Mouse (Mus musculus): ENCODE data around the gene Stard8.
"Not testable (repeated sequence)": the region's sequence is repeated elsewhere in the genome, so short reads cannot be mapped to it uniquely, and the experiment has no call there.

The Stard8 gene

DNA sequence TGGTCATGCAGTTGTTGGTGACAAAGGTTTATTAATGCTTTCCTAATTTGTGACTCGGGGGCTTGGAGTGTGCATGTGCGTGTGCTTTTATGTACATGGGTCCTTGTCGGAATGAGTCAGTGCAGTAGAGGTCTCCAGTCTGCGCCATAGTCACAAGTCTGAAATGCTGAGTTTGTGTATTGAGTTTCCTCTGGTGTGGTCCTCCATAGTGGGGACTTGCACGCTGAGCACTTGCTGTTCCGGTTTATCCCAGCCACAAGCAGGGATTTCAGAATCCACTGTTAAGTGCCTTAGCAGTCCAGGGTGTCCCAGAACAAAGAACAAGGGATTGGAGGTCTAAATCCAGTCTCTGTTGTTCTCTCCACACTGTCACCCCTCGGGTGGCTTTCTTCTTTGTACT, 42.3 kb downstream of the Stard8 start:
- in situ Hi-C loops (cut with MboI; ENCODE audit: unreplicated experiment in 2 of 2): no loop called here

DNA sequence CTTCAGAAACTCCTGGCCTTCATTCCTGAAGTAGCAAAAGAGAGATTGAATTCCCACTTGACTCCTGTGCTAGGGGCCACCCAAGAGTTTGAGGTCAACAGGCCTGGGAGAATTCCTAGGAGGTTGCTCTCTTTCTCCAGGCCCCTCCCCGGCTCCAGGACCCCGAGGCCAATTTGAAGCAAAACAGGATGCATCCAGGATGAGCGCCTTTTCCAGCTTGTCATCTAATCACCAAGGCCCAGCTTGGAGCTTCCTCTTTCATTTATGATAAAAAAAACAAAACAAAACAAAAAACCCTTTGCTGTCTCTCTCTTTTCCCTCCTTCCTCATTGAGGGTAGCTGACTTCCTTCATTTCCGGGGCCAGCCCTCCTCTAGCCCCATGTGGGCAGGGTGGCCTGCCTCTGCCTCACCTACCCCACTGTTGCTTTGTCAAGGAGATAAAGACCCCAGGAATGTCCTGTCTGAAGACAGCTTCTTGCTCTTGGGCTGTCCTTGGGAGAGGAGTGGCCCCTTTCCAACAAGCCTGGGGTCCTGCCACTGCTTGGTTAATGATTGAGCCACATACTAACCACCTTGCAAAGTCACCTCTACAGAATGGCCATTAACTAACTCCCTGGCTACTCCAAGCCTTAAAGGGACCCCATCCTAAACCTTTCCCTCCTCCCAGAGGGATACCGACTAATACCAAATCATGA, 43.5 kb downstream of the Stard8 start:
- in situ Hi-C loops (cut with MboI; ENCODE audit: unreplicated experiment in 2 of 2): no loop called here

DNA sequence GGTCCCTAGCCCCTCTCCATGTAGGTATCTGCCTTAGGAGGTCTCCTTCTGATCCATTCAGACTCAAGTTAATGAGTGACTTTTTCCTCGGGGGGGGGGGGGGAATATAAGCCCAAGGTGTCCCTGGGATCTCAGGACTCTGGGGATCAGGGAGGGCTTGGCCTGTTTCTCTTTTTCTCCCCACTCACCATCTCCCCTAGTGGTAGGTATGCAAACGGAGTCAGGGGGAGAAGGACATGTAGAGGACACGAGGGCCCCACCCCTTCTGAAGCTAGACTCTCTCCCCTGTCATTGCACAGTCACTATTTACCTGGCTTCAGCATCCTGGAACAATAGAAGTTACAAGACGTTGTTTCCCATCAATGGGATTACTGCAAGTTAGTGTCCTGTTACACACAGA, 45.1 kb downstream of the Stard8 start:
- in situ Hi-C loops (cut with MboI; ENCODE audit: unreplicated experiment in 2 of 2): no loop called here

DNA sequence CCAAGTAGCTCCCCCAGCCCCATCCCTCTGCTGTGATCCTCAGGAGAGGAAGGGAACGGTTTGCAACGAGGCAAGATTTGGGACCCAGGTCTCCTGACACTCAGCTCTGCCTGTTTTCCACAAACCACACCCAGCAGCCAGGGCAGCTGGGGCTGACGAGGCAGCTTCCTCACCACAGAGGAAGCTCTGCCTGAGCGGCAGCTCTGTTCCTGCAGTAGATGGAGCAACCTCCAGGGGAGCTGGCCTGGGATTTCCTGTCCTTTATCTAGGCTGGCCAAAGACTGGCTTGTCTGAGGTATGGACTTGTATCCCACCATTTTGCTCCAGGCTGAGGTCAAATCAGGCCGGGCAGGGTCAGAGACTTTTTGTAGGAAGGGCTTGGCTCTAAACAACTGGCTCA, 46.2 kb downstream of the Stard8 start:
- in situ Hi-C loops (cut with MboI; ENCODE audit: unreplicated experiment in 2 of 2): no loop called here

DNA sequence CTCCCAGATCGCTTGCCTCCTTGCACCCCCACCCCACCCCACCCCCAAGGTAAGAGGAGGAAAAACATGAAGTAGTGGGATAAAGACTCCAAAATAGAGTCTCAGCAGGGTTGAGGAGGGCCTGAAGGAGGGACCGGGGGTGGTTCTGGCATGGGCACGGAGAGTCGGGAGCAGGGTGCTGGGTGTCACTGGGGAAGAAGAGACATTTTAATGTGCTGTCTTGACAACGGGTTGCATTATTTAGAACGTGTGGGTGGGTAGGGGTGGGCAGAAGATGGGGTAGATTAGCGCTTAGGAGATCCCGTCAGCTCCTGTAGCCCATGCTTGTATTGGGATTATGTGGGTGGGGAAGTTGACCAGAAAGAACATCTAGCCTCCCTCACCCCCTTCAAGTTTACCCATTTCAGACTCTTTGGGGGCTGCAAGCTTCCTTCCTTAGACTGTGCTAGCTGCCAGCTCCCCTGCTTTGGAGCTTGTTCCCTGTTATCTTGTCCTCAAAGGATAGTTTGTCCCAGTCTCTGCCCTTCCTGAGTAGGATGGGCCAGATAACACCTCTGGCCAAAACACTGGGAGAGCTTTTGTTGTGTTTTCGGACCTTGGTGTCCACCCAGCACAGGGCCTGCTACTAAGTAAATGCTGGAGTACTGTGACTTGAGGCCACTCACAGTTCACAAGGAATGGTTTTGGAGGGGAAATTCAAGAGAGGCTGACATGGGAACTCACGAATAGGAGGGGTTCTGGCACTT, 47.9 kb downstream of the Stard8 start:
- in situ Hi-C loops (cut with MboI; ENCODE audit: unreplicated experiment in 2 of 2): no loop called here

DNA sequence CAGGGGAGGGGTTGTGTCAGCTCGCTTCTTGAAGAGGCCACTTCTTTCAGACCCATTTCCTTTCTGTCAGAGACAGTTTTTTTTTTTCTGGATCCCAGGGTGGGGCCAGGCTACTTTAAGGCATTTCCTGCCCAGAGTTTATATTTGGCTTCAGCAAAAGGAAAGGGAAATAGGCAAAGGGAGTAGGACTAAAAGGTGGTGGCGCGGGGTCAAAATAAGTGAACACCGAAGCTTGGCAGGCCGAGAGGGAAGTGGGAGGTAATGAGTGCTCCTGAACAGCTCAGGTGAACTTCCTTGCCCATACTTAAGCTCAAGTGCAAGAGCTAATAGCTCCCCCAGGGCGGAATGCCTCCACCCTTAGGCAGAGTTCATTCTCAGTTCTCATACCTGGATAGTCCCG, 49.2 kb downstream of the Stard8 start:
- in situ Hi-C loops (cut with MboI; ENCODE audit: unreplicated experiment in 2 of 2): no loop called here

DNA sequence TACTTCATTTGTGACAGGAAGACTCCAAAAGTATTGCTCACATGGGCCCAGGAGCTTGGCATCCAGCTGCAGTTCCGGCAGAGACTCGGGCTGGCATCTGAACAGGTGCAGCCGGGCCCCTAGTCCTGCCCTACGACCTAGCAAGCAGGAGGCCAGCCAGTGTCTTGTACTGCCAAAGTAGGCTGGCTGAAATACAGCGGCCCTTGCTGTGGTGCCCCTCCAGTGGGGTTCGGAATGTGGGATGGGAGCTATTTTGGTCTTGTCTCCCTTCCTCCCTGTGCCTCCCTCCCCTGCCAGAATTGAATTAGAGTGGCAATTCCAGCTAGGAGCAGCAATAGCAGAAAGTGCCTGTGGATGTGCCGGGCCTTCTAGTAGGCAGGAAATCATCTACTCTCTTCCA, 51.5 kb downstream of the Stard8 start:
- in situ Hi-C loops (cut with MboI; ENCODE audit: unreplicated experiment in 2 of 2): no loop called here

DNA sequence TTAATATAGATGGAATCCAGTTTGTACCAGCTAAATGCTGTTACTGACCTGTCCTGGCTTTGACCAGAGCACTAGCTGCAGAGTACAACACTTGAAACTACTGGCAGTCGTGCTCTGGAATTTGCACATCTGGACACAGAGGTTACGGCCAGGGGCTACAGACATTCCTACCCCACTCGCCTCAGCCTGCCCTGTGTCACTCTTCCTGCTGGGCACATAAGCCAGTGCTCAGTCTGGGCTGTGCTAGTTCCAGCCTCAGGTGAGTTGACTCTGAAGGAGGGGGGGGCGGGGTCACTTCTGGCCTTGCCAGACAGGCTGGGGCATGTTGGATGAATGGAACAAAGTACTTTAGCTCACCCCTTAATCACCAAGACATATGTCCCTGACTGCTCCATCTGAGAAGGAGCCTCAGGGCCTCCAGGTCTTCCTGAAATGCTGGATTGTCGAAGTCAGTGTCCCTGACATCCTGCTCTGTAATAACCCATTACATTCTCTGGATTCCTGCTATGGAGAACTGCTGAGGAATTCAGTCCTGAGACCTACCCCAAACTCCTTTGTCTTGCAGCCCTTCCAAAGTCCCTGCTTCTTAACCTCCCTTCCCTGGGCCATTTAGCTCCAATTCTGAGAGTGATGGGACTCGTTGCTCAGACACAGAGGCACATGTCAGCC, 54.9 kb downstream of the Stard8 start:
- in situ Hi-C loops (cut with MboI; ENCODE audit: unreplicated experiment in 2 of 2): no loop called here

DNA sequence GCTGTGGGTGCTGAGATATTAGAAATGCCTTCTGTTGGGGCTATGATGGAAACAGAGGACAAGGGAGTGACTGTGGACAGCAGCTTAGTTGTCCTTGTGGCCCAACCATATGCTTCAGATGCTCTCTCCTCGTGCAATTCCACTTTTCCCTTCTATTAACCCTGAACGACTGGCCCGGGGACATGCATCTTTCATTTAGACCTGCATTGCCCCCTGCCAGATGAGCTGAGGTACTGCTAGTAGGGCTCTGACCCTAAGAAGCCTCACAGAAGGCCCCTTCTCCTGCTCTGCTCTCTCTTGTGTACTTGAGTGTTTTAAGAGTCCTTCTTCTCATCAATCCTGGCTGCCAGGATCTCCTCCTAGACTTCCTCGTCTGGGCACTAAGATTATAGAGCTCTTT, 56.1 kb downstream of the Stard8 start:
- in situ Hi-C loops (cut with MboI; ENCODE audit: unreplicated experiment in 2 of 2): no loop called here

DNA sequence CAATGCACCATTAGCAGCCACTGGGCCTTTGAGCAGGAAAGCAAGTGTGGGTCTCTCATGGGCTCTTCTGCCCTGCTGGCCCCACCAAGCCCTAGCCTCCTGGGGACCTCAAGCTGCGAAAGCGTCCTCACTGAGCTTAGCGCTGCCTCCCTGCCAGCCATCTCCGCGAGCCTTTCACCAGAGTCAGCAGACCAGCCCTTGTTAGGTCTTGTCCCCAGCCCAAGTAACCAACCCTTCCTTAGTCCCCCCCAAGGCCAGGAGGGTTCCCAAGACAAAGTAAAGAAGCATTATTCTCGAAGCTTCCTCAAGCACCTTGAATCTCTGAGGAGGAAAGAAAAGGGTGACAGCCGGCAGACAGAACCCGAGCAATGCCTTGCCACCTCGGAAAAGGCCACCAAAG, 62.5 kb downstream of the Stard8 start:
- in situ Hi-C loops (cut with MboI; ENCODE audit: unreplicated experiment in 2 of 2): no loop called here

DNA sequence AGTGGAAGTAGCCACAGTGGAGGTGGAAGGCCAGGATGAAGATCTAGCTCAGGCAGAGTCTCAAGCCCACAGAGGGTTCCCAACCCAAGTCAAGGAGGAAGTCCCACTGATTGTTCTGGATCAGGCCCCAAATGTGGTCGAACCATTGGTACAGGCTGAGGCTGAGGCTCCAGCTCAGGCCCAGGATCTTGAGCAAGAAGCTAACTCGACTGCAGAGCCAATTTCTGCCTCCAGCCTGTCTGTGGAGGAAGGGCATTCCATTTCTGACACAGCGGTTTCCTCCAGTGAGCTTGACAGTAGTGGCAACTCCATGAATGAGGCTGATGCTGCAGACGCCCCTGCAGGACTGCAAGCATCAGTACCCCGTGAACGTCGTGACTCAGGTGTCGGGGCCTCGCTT, 63.5 kb downstream of the Stard8 start:
- in situ Hi-C loops (cut with MboI; ENCODE audit: unreplicated experiment in 2 of 2): no loop called here

DNA sequence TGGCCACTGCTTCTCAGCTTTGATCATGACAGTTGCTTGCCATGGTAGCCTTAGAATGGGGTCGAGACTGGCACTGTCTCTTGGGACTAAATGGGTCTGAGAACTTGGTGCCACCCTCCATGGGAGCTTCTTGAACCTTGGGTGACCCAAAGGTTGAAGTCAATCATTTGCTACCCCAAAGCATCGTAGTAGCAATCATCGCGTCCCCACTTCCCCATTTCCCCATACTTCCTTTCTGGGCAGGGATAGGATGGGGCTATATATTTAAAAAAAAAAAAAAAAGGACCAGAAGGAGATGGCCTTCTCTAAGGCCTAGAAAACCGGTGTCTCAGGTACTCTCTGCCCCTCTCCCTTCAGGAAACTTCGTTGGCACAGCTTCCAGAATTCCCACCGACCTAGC, 64.2 kb downstream of the Stard8 start:
- in situ Hi-C loops (cut with MboI; ENCODE audit: unreplicated experiment in 2 of 2): no loop called here

DNA sequence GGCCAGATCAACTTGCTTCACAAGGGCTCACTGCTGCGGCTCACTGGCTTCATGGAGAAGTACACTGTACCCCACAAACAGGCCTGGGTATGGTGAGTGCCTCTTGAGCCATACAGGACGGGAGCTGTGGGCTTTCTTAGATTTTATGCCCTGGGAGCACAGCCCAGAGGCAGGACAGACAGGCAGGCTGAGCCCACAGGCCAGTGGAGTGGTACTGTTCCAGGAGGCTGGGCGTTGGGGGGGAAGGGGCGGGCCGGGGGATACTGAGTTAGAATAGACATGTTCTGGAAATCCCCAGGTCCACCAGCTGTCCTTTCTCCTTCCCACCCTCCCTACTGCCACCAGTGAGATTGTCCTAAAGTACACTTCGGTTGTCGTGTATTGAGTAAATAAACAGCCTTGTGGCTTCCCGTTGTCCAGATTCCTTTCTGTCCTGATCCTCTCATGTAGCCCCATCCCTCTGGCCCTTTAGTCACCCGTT, 64.7 kb downstream of the Stard8 start:
- in situ Hi-C loops (cut with MboI; ENCODE audit: unreplicated experiment in 2 of 2): no loop called here

DNA sequence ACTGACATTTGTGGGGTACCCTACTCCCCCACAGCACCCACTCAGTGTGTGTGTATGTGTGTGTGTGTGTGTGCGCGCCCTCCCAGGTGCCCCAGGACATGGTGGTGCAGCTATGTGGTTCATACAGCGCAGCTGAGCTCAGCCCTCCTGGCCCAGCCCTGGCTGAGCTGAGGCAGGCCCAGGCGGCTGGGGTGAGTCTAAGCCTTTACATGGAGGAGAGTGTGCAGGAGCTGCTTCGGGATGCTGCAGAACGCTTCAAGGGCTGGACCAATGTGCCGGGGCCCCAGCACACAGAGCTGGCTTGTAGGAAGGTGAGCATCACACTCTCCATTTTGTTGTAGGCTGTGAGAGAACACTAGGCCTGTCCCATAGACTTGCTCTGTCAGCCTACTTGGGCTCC, 68.1 kb downstream of the Stard8 start:
- in situ Hi-C loops (cut with MboI; ENCODE audit: unreplicated experiment in 2 of 2): no loop called here

DNA sequence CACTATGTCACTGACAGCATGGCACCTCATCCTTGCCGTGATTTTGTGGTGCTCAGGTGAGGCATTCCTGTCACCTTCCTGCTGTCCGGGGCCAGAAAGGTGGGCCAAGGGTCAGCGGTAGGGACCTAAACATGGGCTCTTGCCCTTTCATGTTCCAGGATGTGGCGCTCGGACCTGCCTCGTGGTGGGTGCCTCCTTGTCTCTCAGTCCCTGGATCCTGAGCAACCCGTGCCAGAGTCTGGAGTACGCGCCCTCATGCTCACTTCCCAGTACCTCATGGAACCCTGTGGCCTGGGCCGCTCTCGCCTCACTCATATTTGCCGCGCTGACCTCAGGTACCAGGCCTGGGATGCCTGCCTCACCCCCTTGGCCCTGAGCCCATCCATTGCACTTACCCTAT, 69.5 kb downstream of the Stard8 start:
- in situ Hi-C loops (cut with MboI; ENCODE audit: unreplicated experiment in 2 of 2): no loop called here

DNA sequence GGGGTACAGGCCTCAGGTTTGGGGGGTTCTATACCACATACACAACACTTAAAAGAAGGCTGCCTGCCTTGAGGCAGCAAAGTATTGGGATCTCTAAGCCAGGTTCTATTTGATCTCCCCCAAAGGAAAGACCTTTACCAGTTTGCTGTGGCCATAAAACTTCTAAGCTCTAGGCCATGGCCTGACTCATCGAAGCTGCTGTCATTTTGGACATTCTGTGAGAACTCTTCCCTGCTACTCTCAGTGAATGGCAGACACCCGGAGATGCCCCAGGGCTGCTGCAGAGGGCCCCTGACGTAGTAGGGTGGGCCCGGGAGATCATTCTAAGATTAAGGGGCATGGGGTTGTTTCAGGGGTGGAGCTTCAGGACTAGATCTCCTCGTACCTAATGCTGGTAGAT, 72.1 kb downstream of the Stard8 start:
- in situ Hi-C loops (cut with MboI; ENCODE audit: unreplicated experiment in 2 of 2): no loop called here

DNA sequence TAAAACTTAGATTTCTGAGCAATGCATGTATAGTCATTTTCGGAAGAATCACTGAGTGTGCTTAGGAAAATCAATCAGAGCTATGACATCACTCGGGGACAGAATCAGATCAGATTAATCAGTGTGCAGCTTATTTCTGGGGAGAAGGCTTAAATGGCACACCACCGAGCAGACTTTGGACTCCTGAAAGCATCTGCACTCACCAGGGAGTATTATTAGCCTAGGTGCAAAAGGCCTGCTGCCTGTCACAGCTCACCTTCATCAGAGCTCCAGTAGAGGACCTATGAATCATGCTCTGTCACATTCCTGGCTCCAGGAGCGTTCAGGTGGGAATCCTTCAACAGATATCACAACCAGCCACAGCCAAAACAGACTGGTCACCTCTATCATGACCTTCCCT, 73.4 kb downstream of the Stard8 start:
- in situ Hi-C loops (cut with MboI; ENCODE audit: unreplicated experiment in 2 of 2): no loop called here

DNA sequence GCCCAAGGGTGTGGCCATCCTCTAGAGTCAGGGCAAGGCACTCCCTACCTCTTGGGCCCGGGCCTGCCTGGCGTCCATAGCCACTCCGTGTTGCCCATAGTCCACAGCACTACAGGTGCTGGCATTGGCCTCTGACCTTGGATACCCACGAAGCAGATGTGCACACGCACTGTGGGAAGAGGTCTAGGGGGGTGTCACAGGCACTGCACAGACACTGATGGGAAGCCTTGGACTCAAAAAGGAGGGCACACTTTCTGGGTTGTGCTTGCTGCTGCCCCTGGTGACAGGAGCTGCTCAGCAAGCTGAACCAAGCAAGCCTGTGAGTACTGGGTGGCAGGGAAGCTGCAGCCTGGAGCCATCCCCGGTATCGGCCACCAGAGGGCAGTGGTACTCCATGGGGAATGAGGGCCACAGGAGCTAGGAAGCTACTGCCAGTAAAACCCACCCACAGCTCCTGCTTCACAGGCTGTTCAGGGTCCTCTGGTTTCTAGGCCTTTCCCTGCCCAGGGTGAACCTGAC, 75.4 kb downstream of the Stard8 start:
- in situ Hi-C loops (cut with MboI; ENCODE audit: unreplicated experiment in 2 of 2): not testable (repeated sequence)

DNA sequence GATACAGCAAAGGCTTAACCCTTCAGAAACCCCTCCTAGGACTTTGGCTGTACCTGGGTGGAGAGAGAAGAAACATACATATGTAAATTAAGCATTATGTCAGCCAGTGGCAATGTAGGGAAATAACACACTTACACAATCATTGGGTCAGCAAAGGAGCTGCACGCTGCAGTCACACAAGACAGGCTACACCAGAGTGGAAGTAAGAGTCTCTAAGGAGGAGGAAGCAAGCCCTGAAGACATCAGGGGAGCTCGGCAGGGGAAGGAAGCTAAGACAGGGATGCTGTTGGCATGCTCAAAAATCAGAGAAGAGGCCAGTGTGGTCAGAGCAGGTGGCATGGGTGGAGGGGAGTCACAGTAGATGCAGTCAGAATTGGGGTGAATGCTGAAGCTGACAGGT, 89.7 kb downstream of the Stard8 start:
- in situ Hi-C loops (cut with MboI; ENCODE audit: unreplicated experiment in 2 of 2): no loop called here

DNA sequence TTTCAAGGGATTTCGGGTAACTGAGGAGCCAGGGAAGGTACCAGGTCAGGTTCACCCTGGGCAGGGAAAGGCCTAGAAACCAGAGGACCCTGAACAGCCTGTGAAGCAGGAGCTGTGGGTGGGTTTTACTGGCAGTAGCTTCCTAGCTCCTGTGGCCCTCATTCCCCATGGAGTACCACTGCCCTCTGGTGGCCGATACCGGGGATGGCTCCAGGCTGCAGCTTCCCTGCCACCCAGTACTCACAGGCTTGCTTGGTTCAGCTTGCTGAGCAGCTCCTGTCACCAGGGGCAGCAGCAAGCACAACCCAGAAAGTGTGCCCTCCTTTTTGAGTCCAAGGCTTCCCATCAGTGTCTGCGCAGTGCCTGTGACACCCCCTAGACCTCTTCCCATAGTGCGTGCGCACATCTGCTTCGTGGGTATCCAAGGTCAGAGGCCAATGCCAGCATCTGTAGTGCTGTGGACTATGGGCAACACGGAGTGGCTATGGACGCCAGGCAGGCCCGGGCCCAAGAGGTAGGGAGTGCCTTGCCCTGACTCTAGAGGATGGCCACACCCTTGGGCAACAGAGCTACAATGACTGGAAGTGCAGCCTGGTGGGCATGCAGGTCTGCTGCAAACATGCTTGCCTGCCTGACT, 108.2 kb downstream of the Stard8 start:
- in situ Hi-C loops (cut with MboI; ENCODE audit: unreplicated experiment in 2 of 2): not testable (repeated sequence)

DNA sequence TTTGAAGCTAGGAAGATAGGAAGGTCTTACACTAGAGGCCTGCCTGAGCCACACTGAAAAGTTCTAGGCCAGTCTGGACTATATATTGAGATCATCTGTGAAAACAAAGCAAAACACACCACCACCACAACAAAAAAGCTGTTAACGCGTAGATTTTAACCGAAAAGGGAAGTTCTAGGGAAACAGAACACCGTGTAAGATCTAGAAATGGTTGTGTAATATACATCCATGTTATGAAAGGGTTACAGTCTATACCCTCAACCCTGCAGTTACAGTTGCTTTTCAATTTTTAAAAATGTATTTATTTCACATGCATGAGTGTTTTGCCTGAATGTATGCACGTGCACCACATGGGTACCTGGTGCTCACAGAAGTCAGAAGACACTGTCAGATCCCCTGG, 116.5 kb downstream of the Stard8 start:
- in situ Hi-C loops (cut with MboI; ENCODE audit: unreplicated experiment in 2 of 2): no loop called here

Measured in v-Abl transformed pro-B cells (cell line).